Mouse (Mus musculus) stomach, embryonic 15.5 days (tissue): ENCODE measurements around the gene Rbms2. TPM values are rescaled to one million over a fixed set of nuclear protein-coding genes. Genes with fewer than 3 reads are reported as not detected.
"Not testable (repeated sequence)": the region's sequence is repeated elsewhere in the genome, so short reads cannot be mapped to it uniquely, and the experiment has no call there.

ENCODE experiments used
- ATAC-seq: fragments of 200-750 bp; cut with Nextera tagmentation; 2 replicates; pipeline ENCODE4 v1.8.0; 2017; ENCODE audit warnings: low read depth, moderate number of reproducible peaks, moderate TSS enrichment; ENCODE audit not compliant: insufficient read depth, low FRiP score
- H3K27ac ChIP-seq: fragments of 300-500 bp; sonication (generic); 2 replicates; pipeline ENCODE4 v1.5.1; 2015; ENCODE audit warnings: mild to moderate bottlenecking, inconsistent platforms
- H3K27me3 ChIP-seq: fragments of 300-500 bp; sonication (generic); replicated peaks from 2 replicates; pipeline ENCODE4 v1.6.1; 2015; ENCODE audit warnings: inconsistent platforms
- H3K36me3 ChIP-seq: fragments of 300-500 bp; sonication (generic); 2 replicates; pipeline ENCODE4 v1.6.1; 2015; ENCODE audit warnings: inconsistent platforms
- H3K4me1 ChIP-seq: fragments of 300-500 bp; sonication (generic); 2 replicates; pipeline ENCODE4 v1.6.1; 2015; ENCODE audit warnings: inconsistent platforms
- H3K4me2 ChIP-seq: fragments of 300-500 bp; sonication (generic); 2 replicates; pipeline ENCODE4 v1.6.1; 2015; ENCODE audit warnings: mild to moderate bottlenecking, inconsistent platforms
- H3K4me3 ChIP-seq: fragments of 300-500 bp; sonication (generic); replicated peaks from 2 replicates; pipeline ENCODE4 v1.5.1; 2015; ENCODE audit warnings: inconsistent platforms
- H3K9ac ChIP-seq: fragments of 300-500 bp; sonication (generic); 2 replicates; pipeline ENCODE4 v1.6.1; 2015; ENCODE audit warnings: inconsistent platforms
- H3K9me3 ChIP-seq: fragments of 300-500 bp; sonication (generic); 2 replicates; pipeline ENCODE4 v1.6.1; 2016; ENCODE audit warnings: inconsistent platforms
- WGBS: fragments of 180-500 bp; shearing (Covaris S2); methylation state at CpG from one replicate; pipeline ENCODE4 v1.1.7; 2015; 5-methylcytosine and 5-hydroxymethylcytosine counted together
- polyA plus RNA-seq: library from polyadenylated mRNA; unstranded; fragments of >200 nt; fragmentation: Nextera tagmentation; extraction: Ambion mirVana; gene quantifications from 2 replicates; pipeline ENCODE4 v1.2.1, GENCODE M21; 2015

Rbms2 gene
- polyA plus RNA-seq, 1 experiment from 2014 or later = 27.3 TPM

DNA sequence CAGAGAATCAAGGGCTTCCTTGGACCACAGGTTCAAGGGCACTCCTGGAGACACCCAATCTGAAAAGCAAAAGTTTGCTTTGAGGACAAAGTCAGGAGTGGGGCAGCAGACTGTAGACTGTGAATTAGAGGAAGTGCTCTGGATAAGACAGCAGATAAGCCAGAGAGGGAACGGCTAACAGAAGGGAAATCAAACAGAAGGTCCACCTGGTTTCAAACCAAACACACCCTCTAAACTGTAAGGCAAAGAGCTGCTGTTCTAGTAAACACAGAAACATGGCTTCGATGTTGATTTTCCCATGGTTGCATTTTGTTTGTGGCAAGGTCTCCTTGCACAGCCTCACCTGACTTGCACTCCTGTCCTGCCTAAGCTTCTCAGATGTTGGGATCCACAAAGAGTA is 11.4 kb upstream of the Rbms2 start:
- Histone ChIP-seq H3K9me3 (no peaks in the 10 kb centered on the region), H3K4me3 (no peak overlapping the region), H3K36me3 (no peaks in the 10 kb centered on the region), H3K27ac (no peak overlapping the region), H3K4me1 (peaks cover 7% of the 10 kb centered on the region), H3K4me2 (no peak overlapping the region), H3K9ac (no peak overlapping the region), H3K27me3 (peaks cover 8% of the 10 kb centered on the region)
- no peak for ATAC-seq
- WGBS = 56% methylated on average over 2 of the region's 2 CpGs

DNA sequence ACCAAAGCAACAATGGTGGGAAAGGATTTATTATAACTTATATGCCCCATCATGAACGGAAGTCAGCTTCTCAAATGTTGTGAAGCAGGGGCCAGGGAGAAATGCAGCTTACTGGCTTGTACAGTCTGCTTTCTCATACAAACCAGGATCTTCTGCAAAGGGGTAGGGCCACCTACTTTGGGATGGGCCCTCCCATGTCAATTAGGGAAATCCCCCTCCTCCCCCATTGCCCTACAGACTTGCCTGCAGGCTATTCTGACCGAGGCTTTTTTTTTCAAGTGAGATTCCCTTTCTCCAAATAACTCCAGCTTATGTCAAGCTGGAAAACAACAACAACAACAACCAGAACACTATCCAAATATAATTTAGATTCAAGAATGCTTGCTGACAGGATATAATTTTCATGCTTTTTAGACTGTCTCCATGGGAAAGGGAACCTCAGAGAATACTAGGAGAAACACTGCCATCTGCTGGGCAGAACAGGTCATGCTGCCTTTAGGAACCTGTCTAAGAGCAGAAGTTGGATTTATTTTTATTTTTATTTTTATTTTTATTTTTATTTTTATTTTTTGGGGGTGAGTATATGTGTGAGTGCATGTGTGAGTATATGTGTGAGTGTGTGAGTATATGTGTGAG is 8.3 kb upstream of the Rbms2 start:
- H3K4me1 ChIP-seq = no peaks in the 10 kb centered on the region
- no peak overlapping the region for H3K4me3 ChIP-seq
- no peaks in the 10 kb centered on the region for H3K9me3 ChIP-seq
- WGBS = 45% methylated on average over 2 of the region's 2 CpGs
- no peak for ATAC-seq
- no peak overlapping the region for H3K9ac ChIP-seq
- no peak overlapping the region for H3K4me2 ChIP-seq
- no peaks in the 10 kb centered on the region for H3K36me3 ChIP-seq
- no peaks in the 10 kb centered on the region for H3K27me3 ChIP-seq
- no peak overlapping the region for H3K27ac ChIP-seq

DNA sequence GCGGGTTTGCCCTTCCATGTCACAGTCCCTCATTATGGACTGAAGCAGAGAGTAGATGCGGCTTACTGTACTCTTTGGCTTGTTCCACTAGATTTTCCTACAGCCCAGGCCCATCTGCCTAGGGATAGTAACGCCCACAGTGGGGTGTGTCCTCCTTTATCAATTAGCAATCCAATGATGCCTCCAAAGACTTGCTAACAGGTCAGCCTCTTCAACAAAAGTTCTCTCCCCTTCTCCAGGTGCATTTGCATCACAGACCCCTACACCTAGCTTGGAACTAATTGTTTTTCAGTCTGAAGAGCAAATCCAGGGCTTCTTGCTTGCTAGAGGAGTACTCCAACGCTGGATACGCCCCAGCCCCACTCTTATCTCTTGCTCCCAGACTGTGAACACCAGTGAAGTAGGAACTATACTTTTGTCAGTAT is 7.1 kb upstream of the Rbms2 start:
- H3K27ac ChIP-seq = no peak overlapping the region
- no peaks in the 10 kb centered on the region for H3K36me3 ChIP-seq
- no peak overlapping the region for H3K4me3 ChIP-seq
- 66% methylated on average over 5 of the region's 5 CpGs for WGBS
- H3K9me3 ChIP-seq = no peaks in the 10 kb centered on the region
- H3K27me3 ChIP-seq = no peaks in the 10 kb centered on the region
- no peak overlapping the region for H3K9ac ChIP-seq
- no peaks in the 10 kb centered on the region for H3K4me1 ChIP-seq
- no peak overlapping the region for H3K4me2 ChIP-seq
- ATAC-seq = peak; percentile 59; the same call in 1 of the 2 replicates

DNA sequence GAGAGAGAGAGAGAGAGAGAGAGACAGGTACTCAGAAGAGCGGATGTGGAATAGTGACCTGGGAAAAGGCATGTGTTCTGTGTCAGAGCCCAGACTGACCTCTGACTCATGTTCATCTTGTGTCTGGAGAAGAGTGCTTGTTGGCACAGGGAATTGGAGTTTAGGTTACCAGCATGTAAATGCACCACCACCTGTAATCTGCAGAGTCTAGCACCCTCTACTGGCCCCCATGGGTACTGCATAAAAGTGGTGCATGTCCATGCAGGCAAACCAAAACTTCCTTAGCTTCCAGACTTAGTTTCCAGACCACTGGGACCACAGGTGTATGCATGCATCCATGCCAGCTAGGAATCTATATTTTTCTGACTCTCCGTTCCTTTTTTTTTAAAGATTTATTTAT is 5.9 kb upstream of the Rbms2 start:
- Histone ChIP-seq H3K9me3 (no peaks in the 10 kb centered on the region), H3K9ac (no peak overlapping the region), H3K27ac (no peak overlapping the region), H3K4me1 (no peaks in the 10 kb centered on the region), H3K27me3 (no peaks in the 10 kb centered on the region), H3K4me3 (no peak overlapping the region), H3K4me2 (no peak overlapping the region), H3K36me3 (no peaks in the 10 kb centered on the region)
- WGBS = 47% methylated on average over 2 of the region's 2 CpGs
- ATAC-seq = peak; percentile 47; the same call in 1 of the 2 replicates

DNA sequence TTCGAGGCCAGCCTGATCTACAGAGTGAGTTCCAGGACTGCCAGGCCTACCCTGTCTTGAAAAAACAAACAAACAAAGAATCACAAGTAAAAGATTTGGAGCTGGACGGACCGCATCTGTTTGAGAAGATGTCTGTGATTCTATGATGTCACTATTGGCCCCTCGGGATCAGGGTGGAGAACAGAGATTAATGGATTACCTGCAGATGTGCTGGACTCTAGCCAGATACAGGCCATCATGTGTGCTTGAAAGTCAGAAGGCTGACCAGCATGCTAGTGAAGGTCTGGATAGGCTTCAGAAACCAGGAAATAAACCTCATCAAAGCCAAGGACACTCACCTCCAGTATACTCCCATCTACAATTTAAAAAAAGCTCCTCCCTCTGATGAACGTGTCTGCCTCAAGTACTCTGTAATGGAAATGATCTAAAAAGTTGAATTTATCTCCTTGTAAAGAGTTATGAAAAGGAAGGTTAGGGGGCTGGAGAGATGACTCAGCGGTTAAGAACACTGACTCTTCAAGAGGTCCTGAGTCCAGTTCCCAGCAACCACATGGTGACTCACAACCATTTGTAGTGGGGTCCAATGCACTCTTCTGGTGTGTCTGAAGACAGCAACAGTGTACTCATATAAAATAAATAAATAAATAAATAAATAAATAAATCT is 5.3 kb upstream of the Rbms2 start:
- ATAC-seq = no peak

DNA sequence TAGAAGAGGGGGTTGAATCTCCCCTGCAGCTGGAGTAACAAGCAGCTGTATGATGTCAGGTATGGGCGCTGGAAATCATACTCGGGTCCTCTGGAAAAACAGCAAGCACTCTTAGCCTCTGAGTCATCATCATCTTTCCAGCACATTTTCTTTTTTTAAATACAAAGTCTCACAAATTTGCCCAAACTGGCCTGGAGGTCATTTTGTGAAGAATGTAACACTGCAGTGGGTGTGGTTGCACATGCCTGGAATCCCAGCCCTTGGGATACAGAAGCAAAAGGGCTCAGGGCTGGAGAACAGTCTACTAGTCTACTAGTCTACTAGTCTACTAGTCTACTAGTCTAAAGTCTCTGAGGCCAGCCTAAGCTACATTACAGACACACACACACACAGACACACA is 4.2 kb upstream of the Rbms2 start:
- ATAC-seq = no peak
- H3K36me3 ChIP-seq = no peaks in the 10 kb centered on the region
- H3K4me1 ChIP-seq = no peaks in the 10 kb centered on the region
- 61% methylated on average over 2 of the region's 2 CpGs for WGBS
- no peak overlapping the region for H3K9ac ChIP-seq
- no peaks in the 10 kb centered on the region for H3K27me3 ChIP-seq
- no peak overlapping the region for H3K4me3 ChIP-seq
- H3K4me2 ChIP-seq = no peak overlapping the region
- no peaks in the 10 kb centered on the region for H3K9me3 ChIP-seq
- H3K27ac ChIP-seq = no peak overlapping the region

More for the DNA sequence above, 5.3 kb upstream of the Rbms2 start:
- Histone ChIP-seq H3K4me3 (no peak overlapping the region), H3K9ac (no peak overlapping the region), H3K27me3 (no peaks in the 10 kb centered on the region), H3K9me3 (no peaks in the 10 kb centered on the region), H3K27ac (no peak overlapping the region), H3K4me1 (no peaks in the 10 kb centered on the region), H3K4me2 (no peak overlapping the region), H3K36me3 (no peaks in the 10 kb centered on the region)
- WGBS = 61% methylated on average over 6 of the region's 6 CpGs

DNA sequence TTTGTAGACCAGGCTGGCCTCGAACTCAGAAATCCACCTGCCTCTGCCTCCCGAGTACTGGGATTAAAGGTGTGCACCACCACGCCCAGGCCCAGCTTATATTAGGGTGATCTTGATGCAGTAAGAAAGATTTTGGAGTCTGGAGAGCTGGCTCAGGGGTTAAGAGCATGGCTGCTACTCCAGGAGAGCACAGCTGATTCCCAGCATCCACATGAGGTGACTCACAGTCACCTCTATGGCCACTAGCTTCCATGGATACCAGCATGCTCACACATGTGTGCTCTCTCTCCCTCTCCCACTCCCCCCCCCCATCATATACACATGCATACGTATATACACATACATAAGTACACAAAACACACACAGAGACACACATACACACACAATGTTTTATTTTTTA is 2.8 kb downstream of the Rbms2 start:
- Histone ChIP-seq H3K4me3 (no peak overlapping the region), H3K9me3 (no peaks in the 10 kb centered on the region), H3K27me3 (no peaks in the 10 kb centered on the region), H3K27ac (no peak overlapping the region), H3K4me2 (no peak overlapping the region), H3K36me3 (no peaks in the 10 kb centered on the region), H3K9ac (no peak overlapping the region), H3K4me1 (no peaks in the 10 kb centered on the region)
- WGBS = 84% methylated on average over 4 of the region's 4 CpGs
- ATAC-seq = no peak

DNA sequence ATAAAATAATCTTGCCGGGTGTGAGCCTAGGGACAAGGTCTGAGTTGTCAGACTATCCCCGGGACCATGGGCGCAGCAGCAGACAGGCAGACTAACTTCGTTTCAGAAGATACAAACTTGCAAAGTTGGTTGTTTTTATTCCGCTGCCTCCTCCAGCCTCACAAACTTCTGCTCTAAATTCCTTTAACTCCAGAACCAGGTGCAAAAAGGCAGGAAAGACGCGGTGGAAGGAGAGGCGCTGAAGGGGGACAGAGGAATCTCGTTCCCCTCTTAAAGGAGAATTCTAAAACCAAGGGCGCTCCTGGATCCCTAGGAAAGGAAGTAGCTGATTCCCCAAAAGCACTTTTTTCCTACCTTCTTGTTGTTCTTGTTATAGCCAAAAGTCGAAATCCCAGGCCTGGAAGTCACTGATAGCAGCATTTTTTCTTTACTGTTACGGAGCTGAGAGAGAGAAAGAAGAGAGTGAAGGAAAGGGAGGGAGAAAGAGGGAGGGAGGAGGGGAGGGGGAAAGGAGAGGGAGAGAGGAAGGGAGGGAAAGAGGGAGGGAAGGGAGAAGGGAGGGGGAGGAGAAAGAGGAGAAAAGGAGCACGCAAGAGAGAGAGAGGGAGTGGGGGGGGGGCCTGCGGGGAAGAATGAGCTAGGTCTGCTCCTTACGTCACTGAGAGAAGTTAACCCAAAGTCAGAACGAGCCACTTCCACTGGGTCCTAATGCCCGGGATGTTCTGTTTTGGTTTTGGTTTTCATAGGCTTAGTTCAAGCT is 3.9 kb downstream of the Rbms2 start:
- peak overlapping the region; percentile 58 for H3K4me2 ChIP-seq
- no peaks in the 10 kb centered on the region for H3K9me3 ChIP-seq
- peak overlapping the region; percentile 48 for H3K4me3 ChIP-seq
- H3K36me3 ChIP-seq = no peaks in the 10 kb centered on the region
- peak overlapping the region; percentile 25 for H3K9ac ChIP-seq
- under 1% methylated on average over 17 of the region's 17 CpGs for whole genome bisulfite sequencing
- H3K27ac ChIP-seq = peak overlapping the region; percentile 93
- ATAC-seq = peak; percentile 89
- H3K27me3 ChIP-seq = no peaks in the 10 kb centered on the region
- H3K4me1 ChIP-seq = no peaks in the 10 kb centered on the region

DNA sequence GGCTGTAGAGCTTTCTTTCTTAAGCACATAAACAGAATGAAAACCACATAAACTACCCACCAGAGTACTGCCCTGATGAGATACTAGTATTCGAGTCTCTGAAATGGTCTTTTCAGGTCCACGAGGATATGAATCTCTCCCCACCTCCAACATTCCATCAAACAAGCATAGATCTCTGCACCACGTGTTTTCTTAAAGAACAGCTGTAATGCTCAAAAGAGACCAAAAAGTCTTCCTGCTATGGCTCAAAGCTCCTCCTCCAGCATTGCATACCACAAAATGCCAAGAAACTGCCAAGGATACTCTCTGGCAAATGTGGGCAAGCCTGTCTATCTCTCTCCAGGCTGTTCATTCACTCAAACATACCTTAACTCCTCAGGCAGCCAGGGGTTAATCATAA is 4.8 kb downstream of the Rbms2 start:
- ATAC-seq = no peak
- no peaks in the 10 kb centered on the region for H3K36me3 ChIP-seq
- no peaks in the 10 kb centered on the region for H3K27me3 ChIP-seq
- WGBS = 2% methylated on average over 3 of the region's 3 CpGs
- no peaks in the 10 kb centered on the region for H3K4me1 ChIP-seq
- H3K9ac ChIP-seq = peak overlapping the region; percentile 25; the same call in 1 of the 2 replicates
- H3K4me3 ChIP-seq = peak overlapping the region; percentile 48
- H3K9me3 ChIP-seq = no peaks in the 10 kb centered on the region
- peak overlapping the region; percentile 58 for H3K4me2 ChIP-seq
- H3K27ac ChIP-seq = peak overlapping the region; percentile 93

DNA sequence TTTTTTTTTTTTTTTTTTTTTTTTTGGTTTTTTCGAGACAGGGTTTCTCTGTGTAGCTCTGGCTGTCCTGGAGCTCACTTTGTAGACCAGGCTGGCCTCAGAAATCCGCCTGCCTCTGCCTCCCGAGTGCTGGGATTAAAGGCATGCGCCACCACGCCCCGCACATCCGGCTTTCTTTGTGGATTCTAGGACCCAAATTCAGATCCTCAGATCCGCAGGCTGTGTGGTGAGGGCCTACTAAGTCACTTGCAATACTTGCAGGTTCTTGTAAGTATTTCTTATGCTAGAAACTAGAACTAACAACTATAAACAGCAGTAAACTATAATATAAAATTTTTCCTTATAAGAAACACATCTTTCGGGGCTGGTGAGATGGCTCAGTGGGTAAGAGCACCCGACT is 8.7 kb downstream of the Rbms2 start:
- H3K4me3 ChIP-seq, H3K4me2 ChIP-seq, ATAC-seq, H3K36me3 ChIP-seq, H3K27ac ChIP-seq, H3K9ac ChIP-seq, H3K9me3 ChIP-seq, H3K4me1 ChIP-seq, H3K27me3 ChIP-seq: not testable (repeated sequence)
- WGBS = 94% methylated on average over 9 of the region's 10 CpGs

DNA sequence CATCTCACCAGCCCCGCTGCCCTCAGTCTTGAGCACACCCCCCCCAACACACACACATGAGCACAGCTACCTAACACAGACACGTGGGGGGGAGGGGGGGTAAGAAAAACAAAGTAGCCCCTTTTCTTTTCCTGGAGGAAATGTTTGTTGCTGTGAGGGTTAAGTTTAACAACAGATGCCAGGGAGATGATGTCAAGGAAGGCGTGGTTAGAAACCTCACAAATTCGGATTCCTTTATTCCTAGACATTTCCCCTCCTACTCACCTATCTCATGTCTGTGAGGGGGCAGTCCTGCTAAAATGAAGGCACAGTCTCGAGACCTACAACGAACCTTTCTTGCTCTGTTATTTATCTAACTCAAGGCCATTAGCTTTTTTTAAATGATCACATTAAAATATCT is 13.0 kb downstream of the Rbms2 start:
- Histone ChIP-seq H3K4me3 (no peak overlapping the region), H3K4me2 (no peak overlapping the region), H3K4me1 (0 out of 2 replicates have a peak, but pooled peaks cover 3% of the 10 kb centered on the region), H3K36me3 (no peaks in the 10 kb centered on the region), H3K9ac (no peak overlapping the region), H3K27me3 (no peaks in the 10 kb centered on the region), H3K9me3 (no peaks in the 10 kb centered on the region), H3K27ac (no peak overlapping the region)
- 28% methylated on average over 6 of the region's 6 CpGs for WGBS
- ATAC-seq = no peak

DNA sequence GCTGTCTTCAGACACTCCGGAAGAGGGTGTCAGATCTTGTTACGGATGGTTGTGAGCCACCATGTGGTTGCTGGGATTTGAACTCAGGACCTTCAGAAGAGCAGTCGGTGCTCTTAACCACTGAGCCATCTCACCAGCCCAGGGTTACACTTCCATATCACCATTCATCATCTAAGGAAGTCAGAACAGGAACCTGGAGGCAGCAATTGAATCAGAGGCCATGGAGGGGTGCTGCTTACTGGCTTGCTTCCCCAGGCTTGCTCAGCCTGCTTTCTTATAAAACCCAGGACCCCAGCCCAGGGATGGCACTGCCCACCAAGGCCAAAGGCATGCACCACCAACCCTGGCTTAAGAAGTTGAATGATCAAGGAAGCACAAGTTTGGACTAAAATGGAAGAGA is 14.4 kb downstream of the Rbms2 start:
- not testable (repeated sequence) for H3K4me2 ChIP-seq, H3K27me3 ChIP-seq, H3K27ac ChIP-seq, H3K4me1 ChIP-seq, H3K9me3 ChIP-seq, ATAC-seq, H3K9ac ChIP-seq, H3K36me3 ChIP-seq, H3K4me3 ChIP-seq
- 73% methylated on average over 3 of the region's 3 CpGs for WGBS
